Mouse (Mus musculus): Measurements from ENCODE around the gene Ilkap.

Gene Ilkap

DNA sequence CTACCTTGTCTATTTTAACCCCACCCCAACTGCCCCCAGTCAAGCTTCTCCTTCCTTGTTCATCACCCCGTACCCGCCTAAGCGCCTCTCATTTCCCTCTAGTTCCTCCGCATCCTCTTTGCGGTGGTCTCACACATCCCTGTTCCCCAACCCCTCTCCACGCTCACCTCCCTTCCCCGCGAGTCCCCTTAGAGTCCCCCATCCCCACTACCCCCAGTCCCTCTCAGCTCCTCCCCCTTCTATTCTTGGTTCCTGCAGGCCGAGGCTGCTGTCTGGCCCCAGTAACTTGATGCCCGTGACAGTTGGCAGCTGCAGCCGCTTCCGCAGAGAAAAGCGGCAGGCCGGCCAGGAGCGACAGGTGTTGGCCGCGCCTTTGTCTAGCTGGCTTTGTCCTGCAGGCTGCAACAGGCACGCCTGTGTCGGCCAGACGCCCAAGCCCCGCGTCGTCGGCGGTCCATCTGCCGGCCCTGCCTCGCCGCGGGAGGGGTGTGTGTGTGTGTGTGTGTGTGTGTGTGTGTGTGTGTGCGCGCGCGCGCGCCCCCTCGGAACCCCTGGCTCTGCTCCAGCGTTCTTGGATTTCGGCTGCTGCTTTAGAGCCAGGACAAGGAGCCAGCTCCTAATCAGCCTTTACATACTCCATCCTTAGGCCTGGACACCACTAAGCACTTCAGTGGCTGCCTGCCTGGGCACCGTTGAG is 15.4 kb upstream of the Ilkap start, which contains the start of gene Hes6:
Gene Hes6 (minus strand): TSS at position 141 of the 697 bp plus-strand sequence.
- peak; percentile 62 for DNase-seq (ENCODE audit: low spot score)

DNA sequence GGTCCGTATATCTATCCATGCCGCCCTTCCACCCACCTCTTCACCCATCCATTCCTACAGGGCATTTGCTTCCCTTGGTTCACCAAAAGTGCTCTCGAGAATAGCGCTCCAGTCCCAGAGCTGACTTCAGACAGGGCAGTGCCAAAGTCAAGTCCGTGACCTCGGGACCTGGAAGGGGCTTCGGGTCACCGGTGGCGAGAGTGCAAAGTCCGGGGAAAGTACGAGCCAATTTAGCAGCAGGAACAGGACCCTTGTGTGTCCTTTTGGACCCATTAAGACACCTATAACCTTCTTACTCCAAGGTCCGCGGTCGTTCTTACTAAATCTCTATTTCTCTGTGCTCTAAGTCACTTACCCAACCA is 14.9 kb upstream of the Ilkap start:
- DNase-seq (ENCODE audit: low spot score), result peak; percentile 31

DNA sequence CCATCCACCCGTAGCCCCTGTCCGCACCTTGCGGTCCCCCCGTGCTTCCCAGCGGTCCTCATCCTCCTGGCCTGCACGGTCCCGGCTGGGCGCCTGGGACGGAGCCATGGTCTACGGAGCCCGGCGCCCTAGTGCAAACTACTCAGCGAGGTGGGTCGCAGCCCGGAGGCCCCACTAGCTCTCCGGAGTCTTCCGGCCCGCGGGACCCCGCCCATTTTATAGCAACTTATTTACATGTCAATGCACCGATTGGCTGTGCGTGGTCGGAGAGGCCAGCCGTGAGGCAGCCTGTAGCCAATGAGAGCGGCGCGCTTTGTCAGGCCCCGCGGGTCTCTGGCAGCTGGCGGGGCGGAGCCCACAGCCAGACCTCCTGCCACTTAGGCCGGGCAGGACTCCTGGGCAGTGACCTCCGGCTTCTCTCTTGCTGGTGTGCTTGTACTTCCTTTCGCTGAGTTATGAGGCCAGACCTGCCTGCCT is 14.5 kb upstream of the Ilkap start:
- peak; percentile 96 for DNase-seq (ENCODE audit: low spot score)

- peak; percentile 61 for DNase-seq (ENCODE audit: low spot score)
These were observed 13.8 kb upstream of the Ilkap start for GRCm38 (mm10) chr1:91412286-91413029.

DNA sequence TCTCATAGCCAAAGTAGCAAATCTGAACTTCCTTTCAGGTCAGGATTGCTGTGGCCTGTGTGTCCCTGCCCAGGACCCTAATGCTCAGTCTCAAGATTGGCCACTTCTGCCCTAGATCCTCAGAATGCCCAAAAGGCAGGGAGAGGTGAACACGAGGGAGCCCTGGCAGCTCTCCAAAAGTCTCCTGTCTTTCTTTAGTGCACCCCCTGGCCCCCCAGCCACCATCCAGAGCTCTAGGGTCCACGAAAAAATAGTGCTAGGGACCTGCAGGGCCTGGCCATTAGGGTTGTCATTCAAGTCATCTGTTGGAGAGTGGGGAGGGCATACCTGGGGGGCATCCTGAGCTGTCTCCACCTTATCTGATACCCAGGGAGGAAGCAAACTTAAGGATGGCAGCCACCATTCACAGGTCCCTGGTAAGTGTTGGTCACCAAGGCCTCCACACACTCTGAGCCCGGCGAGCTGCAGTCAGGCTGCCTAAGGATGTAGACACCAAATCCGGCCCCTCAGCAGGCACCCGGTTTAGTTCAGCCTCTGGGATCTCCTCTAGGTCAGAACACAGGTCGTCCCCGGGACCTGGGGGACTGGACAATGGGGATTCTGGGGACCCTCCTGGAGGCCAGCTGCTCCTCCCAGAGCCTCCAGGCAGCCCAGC is 13.1 kb upstream of the Ilkap start:
- DNase-seq (ENCODE audit: low spot score), result no peak

- DNase-seq (ENCODE audit: low spot score), result no peak
These were observed 9.2 kb upstream of the Ilkap start for GRCm38 (mm10) chr1:91407819-91408218.

DNA sequence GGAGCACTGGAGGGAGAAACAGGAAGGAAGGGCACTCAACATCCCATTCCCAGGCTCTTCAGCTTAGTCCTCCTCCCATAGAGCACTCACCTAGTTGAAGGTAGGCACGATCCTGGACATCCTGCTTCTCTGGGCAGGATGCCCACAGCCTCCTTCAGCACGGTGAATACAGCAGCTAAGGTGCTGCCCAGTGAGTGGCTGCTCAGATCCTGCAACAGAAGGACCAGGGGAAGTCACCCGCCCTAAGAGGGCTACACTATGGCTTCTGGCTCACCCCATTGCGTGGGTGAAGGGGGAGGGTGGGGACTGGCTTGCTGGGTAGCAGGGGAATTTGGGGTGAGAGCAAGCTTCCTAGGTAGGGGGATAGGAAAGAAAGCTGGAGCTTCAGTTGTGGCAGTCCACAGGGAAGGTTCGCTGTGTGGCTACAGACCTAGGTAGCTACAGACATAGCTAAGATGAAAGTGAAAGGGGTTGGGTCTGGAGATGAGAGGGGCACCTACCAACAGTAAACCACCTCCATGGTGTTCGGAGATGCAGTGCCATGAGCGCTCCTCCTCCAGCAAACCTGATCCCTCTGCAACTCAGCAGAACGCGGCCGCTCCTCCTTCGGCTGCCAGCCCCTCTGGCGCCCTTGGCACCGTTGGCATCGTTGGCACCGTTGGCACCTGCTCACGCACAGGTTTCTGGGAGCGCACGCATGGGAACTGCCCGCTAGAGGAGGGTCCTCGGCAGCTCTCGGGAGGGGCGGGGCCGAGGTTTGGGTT is 7.0 kb upstream of the Ilkap start:
- DNase-seq (ENCODE audit: low spot score), result no peak

GRCm38 (mm10) chr1:91404976-91405375 is 6.4 kb upstream of the Ilkap start:
- no peak for DNase-seq (ENCODE audit: low spot score)

GRCm38 (mm10) chr1:91397927-91398259 is 722 bp downstream of the Ilkap start:
- DNase-seq (ENCODE audit: low spot score), result peak; percentile 34

- no peak for DNase-seq (ENCODE audit: low spot score)
These were observed 8.2 kb downstream of the Ilkap start for GRCm38 (mm10) chr1:91390369-91390768.

- no peak for DNase-seq (ENCODE audit: low spot score)
These were observed 17.5 kb downstream of the Ilkap start for GRCm38 (mm10) chr1:91381091-91381471.

- DNase-seq (ENCODE audit: low spot score), result no peak
These were observed 18.0 kb downstream of the Ilkap start for GRCm38 (mm10) chr1:91380453-91381090.

GRCm38 (mm10) chr1:91373414-91373835 is 25.2 kb downstream of the Ilkap start:
- DNase-seq (ENCODE audit: low spot score), result no peak

GRCm38 (mm10) chr1:91370055-91370454 is 28.6 kb downstream of the Ilkap start:
- DNase-seq (ENCODE audit: low spot score), result no peak

DNA sequence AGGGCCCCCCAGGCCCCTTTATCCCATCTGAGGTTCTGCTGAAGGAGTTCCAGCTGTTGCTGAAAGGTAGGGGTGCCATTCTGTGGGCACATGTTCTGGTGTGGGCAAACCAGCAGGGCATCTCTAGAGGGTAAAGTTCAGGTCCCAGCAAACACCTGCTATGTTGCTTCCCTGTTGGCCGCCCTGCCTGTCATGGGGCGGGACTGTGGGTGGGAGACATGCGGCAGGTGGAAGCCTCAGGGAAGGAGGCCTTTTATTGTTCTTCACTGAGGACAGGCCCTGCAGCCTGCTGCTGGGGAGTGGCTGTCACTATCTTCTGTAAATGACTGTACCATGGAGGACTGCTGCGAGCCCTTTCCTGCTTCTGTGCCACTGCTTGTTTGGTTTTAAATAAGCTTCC is 29.2 kb downstream of the Ilkap start:
- no peak for DNase-seq (ENCODE audit: low spot score)

- DNase-seq (ENCODE audit: low spot score), result no peak
These were observed 31.3 kb downstream of the Ilkap start for GRCm38 (mm10) chr1:91367295-91367694.

- peak; percentile 72 for DNase-seq (ENCODE audit: low spot score)
These were observed 32.2 kb downstream of the Ilkap start, which contains the start of gene Erfe for GRCm38 (mm10) chr1:91366215-91367108. Gene Erfe (plus strand): TSS chr1:91366430.

DNA sequence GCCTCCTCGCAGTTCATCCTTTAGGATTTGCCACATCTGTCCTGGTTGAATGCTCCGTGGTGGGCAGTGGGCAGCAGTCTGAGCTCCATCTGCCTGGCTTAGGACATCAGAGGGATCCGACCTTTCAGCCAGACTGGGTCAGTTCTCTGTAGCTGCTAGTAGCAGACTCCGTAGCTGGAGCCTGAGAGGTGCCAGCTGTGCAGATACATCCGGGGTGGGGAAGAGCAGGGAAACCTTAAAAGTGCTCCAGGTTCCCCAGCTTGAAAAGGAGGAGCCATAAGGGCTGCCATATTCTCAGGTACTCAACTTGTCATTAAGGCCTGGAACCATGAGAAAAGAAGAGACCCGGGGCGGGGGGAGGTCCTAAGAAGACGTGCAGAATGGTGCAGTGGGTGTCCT is 32.8 kb downstream of the Ilkap start:
- DNase-seq (ENCODE audit: low spot score), result no peak

- no peak for DNase-seq (ENCODE audit: low spot score)
These were observed 33.6 kb downstream of the Ilkap start for GRCm38 (mm10) chr1:91364822-91365644.

DNA sequence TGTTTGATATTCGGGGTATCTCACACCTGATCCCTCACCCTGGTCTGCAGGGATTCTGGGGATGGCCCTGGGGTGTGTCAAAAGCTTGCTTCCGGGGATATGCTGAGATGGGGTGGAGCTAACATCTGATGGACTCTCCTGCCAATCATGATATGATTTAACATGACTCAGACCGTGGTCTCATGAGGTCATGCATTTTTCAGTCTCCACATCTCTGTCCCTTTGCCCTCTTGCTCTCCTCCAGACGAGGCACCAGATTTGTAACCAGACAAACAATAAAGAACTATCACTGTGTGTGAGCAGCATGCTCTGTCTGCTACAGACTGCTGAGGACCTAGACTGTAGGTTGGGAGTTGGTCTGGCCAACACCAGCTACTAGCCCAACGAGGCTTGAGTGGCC is 36.5 kb downstream of the Ilkap start:
- no peak for DNase-seq (ENCODE audit: low spot score)

Measured in testis, postnatal 14 days (tissue).